Mouse (Mus musculus) cortical plate, adult 2 months (tissue): ENCODE results near the gene Mbnl2.

Source experiments
- CTCF ChIP-seq: fragments of 200-500 bp; IDR thresholded peaks from 2 replicates; pipeline ENCODE4 v1.5.1; 2011; ENCODE audit warnings: mild to moderate bottlenecking, control low read depth, low read length; ENCODE audit not compliant: insufficient read depth; ENCODE audit errors: extremely low read depth
- POLR2A ChIP-seq: fragments of 200-500 bp; IDR thresholded peaks from 2 replicates; pipeline ENCODE4 v1.6.1; 2011; ENCODE audit warnings: mild to moderate bottlenecking, low read length, control low read depth; ENCODE audit not compliant: insufficient read depth; ENCODE audit errors: extremely low read depth

GRCm38 (mm10) chr14:120322041-120322440, 46.6 kb downstream of the Mbnl2 start:
- TF ChIP-seq POLR2A (no peak), CTCF (no peak)
